Mouse (Mus musculus) bone marrow macrophage, adult 2 months (primary cell): ENCODE results near the gene Baiap2.
A peak's percentile ranks its signal among the peaks of the same experiment; 100 is the strongest.

Experiments used
- CTCF ChIP-seq: IDR thresholded peaks from 2 replicates; pipeline ENCODE4 v1.5.1; 2012; ENCODE audit warnings: low read depth, mild to moderate bottlenecking, low read length, moderate library complexity
- POLR2A ChIP-seq: IDR thresholded peaks from 2 replicates; pipeline ENCODE4 v1.6.1; 2012; ENCODE audit warnings: mild to moderate bottlenecking, low read depth, low read length, borderline replicate concordance

GRCm38 (mm10) chr11:119933819-119934583 lies 8.6 kb upstream of the Baiap2 start:
- TF ChIP-seq POLR2A = no peak
- TF ChIP-seq CTCF = 0 out of 2 replicates have a peak, but pooled peaks have one; percentile 9
